Mouse (Mus musculus) heart, postnatal 0 days (tissue): Measurements from ENCODE around the gene Ndufa11.

ENCODE experiments used
- CTCF ChIP-seq: IDR thresholded peaks from 2 replicates; pipeline ENCODE4 v1.5.1; 2016; ENCODE audit warnings: antibody characterized with exemption, control low read depth, low read depth
- EP300 ChIP-seq: IDR thresholded peaks from 2 replicates; pipeline ENCODE4 v1.6.1; 2016; ENCODE audit warnings: antibody characterized with exemption, low read depth

- TF ChIP-seq CTCF (no peak), EP300 (no peak)
Measured at GRCm38 (mm10) chr17:56684649-56685048, 32.9 kb upstream of the Ndufa11 start.
